Mouse (Mus musculus) adrenal gland, postnatal 0 days (tissue): ENCODE measurements around the gene Col28a1. TPM values are rescaled to one million over a fixed set of nuclear protein-coding genes. Genes with fewer than 3 reads are reported as not detected.

Experiments used
- polyA plus RNA-seq: library from polyadenylated mRNA; unstranded; fragments of >200 nt; fragmentation: Nextera tagmentation; extraction: Ambion mirVana; gene quantifications from 2 replicates; pipeline ENCODE4 v1.2.1, GENCODE M21; 2015

Col28a1 gene
- polyA plus RNA-seq = 4.5 and 10.0 TPM in 2 replicates

GRCm38 (mm10) chr6:8192517-8192916 lies at the start of gene Col28a1:
Gene Col28a1, minus strand, starts transcription at chr6:8192617.

DNA sequence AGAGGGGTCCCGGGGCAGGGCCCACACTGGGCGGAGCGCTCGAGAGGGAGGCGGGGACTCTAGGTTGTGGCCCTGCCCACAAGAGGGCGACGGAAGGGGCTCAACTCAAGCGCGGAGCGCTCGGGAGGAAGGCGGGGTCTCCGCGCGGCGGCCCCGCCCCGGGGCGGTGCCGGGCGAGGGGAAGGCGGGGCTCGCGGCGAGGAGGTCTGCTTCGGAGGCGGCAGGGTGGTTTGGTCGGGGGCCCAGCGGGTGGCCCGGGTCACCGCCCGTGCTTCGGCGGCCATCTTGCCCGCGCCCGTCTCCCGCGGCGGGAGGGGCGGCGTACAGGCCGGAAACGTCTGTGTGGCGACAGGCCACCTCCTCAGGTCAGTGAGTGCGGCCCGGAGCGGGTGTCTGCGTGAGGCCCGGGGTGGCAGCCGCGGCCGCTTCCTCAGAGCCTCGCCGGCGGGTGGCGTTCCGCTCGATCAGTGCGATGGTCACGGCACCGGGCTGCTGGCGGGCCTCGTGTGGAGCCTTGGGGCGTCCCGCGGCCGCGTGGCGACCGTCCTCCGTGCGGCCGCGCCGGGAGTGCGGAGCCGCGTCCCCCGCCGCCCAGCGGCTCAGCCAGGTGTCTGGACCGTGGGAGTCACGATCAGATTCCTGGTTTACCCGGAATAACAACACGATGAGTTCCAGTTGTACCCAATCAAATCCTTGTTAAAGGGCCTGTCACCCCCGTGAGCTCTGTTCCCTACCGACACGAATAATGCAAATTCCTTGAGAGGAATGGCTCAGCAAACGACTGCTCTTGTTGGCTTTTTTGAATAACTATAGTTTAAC lies 16.8 kb upstream of the Col28a1 start, which contains the start of gene Mios:
Gene Mios, plus strand, starts transcription at position 176 of the 819 bp plus-strand sequence.

Other genes with a start within 250 kb of the Col28a1 start
- gene Mios, start 16.6 kb upstream of the Col28a1 start, polyA plus RNA-seq = 15.6 and 21.1 TPM in 2 replicates
- gene Rpa3, start 66.6 kb upstream of the Col28a1 start, polyA plus RNA-seq = 186 and 299 TPM in 2 replicates
- gene Umad1, start 66.7 kb upstream of the Col28a1 start, polyA plus RNA-seq = 16.0 and 16.6 TPM in 2 replicates
- 1.9 and 2.1 TPM in 2 replicates for gene Gm45062, start 66.8 kb upstream of the Col28a1 start, polyA plus RNA-seq